Mouse (Mus musculus): ENCODE measurements around the gene Abcc9.

GRCm38 (mm10) chr6:142538503-142538902 lies 163.6 kb downstream of the Abcc9 start:
- TF ChIP-seq TCF12 (IDR thresholded peaks at IDR 0.05; ENCODE audit: insufficient read depth, poor library complexity, severe bottlenecking) (no peak), MYOG (IDR thresholded peaks at IDR 0.05; ENCODE audit: control insufficient read depth in 1 of 3, insufficient read depth in 1 of 3, insufficient read length in 2 of 3, low read depth in 2 of 3) (no peak), POLR2A (IDR thresholded peaks at IDR 0.05; ENCODE audit: insufficient read length, low read depth) (no peak), USF1 (IDR thresholded peaks at IDR 0.05; ENCODE audit: low read depth) (no peak), E2F4 (IDR thresholded peaks at IDR 0.05; ENCODE audit: insufficient read depth) (no peak), REST (IDR thresholded peaks at IDR 0.05; ENCODE audit: insufficient read depth, insufficient read length) (no peak), CEBPB (IDR thresholded peaks at IDR 0.05; ENCODE audit: insufficient read depth, poor library complexity, severe bottlenecking) (no peak)
